9 mouse cellular contexts compared by ENCODE assay signal in genomic region chr1:37903178-37903577, GRCm38 (mm10). TPM values are rescaled to one million over a fixed set of nuclear protein-coding genes. Genes with fewer than 3 reads are reported as not detected.
A peak's percentile ranks its signal among the peaks of the same experiment; 100 is the strongest.
DNase-seq lines count a peak whose midpoint lies in the region; ATAC-seq and TF ChIP-seq lines count a peak whose summit lies in the region.
"Had no signal": no experiment of that assay in that cellular context is flagged by ENCODE, and none has a peak within 500 bp of the region (broad histone marks: within the 10 kb centered on the region; RNA-seq: fewer than 3 reads in every experiment).

No protein-coding gene starts in this region.

- H3K36me3 ChIP-seq in heart, adult 2 months (ENCODE audit: control insufficient read depth, insufficient read depth, low read length) = no peaks in the 10 kb centered on the region; the same call in 1 of the 2 replicates
- peaks cover 17% of the 10 kb centered on the region for H3K36me3 ChIP-seq in heart, embryonic 10.5 days
- H3K36me3 ChIP-seq in neural tube, embryonic 15.5 days = peaks cover 14% of the 10 kb centered on the region

- no peaks in the 10 kb centered on the region; the same call in 1 of the 2 replicates for H3K4me1 ChIP-seq in heart, adult 2 months (ENCODE audit: control insufficient read depth, insufficient read depth, low read length)
- H3K4me1 ChIP-seq in heart, embryonic 10.5 days = peaks cover 9% of the 10 kb centered on the region
- no peaks in the 10 kb centered on the region for H3K4me1 ChIP-seq in neural tube, embryonic 15.5 days

- no peak for ATAC-seq in neural tube, embryonic 15.5 days (ENCODE audit: low FRiP score)

- H3K4me2 ChIP-seq in neural tube, embryonic 15.5 days = no peak overlapping the region

- DNase-seq in heart, adult 2 months = peak in 1 of 2 experiments; percentile 7
- DNase-seq in heart, embryonic 10.5 days (ENCODE audit: low spot score) = no peak
- peak; percentile 16 for DNase-seq in neural tube, embryonic 10.5 days (ENCODE audit: extremely low spot score, low spot score)
- DNase-seq in adrenal gland, postnatal 25 days = peak; percentile 8
- DNase-seq in kidney, postnatal 10 days = peak; percentile 51
- no peak for DNase-seq in thymus, postnatal 36 days
- DNase-seq in gastrocnemius, postnatal 25 days = no peak

- intact Hi-C loops in heart, adult 2 months (cut with DNase I) = loop anchor here (5.0 to 10.0 kb wide), 2 partner anchors 84 to 892 kb away; no protein-coding TSS in a partner anchor

- no peak overlapping the region for H3K9ac ChIP-seq in heart, adult 2 months (ENCODE audit: low read depth, low read length)
- H3K9ac ChIP-seq in neural tube, embryonic 15.5 days (replicated peaks) = no peak overlapping the region

- no peak overlapping the region for H3K4me3 ChIP-seq in heart, adult 2 months
- H3K4me3 ChIP-seq in heart, embryonic 10.5 days = no peak overlapping the region
- no peak overlapping the region for H3K4me3 ChIP-seq in neural tube, embryonic 15.5 days (replicated peaks)

- peak; percentile 58 for TF ChIP-seq CTCF in heart, adult 2 months (IDR thresholded peaks at IDR 0.05)

- no peak for TF ChIP-seq POLR2A in heart, adult 2 months (IDR thresholded peaks at IDR 0.05; ENCODE audit: insufficient read depth, low read depth, low read length)

- no peaks in the 10 kb centered on the region for H3K79me2 ChIP-seq in heart, adult 2 months (replicated peaks; ENCODE audit: control insufficient read depth, insufficient read depth, low read length)

- 26% methylated on average over 6 of the region's 6 CpGs for WGBS in heart, adult 2 months
- WGBS in heart, embryonic 10.5 days = 36% methylated on average over 6 of the region's 6 CpGs
- 36% methylated on average over 6 of the region's 6 CpGs for WGBS in neural tube, embryonic 15.5 days

- no peak for TF ChIP-seq EP300 in heart, adult 2 months (IDR thresholded peaks at IDR 0.05; ENCODE audit: insufficient read depth, low read depth, low read length)

- H3K9me3 ChIP-seq in heart, embryonic 10.5 days = no peaks in the 10 kb centered on the region
- H3K9me3 ChIP-seq in neural tube, embryonic 15.5 days (replicated peaks) = no peaks in the 10 kb centered on the region

- no peaks in the 10 kb centered on the region for H3K27me3 ChIP-seq in heart, adult 2 months (ENCODE audit: control insufficient read depth, insufficient read depth, low read length)
- H3K27me3 ChIP-seq in heart, embryonic 10.5 days (ENCODE audit: insufficient read depth, poor library complexity, severe bottlenecking) = no peaks in the 10 kb centered on the region
- no peaks in the 10 kb centered on the region for H3K27me3 ChIP-seq in neural tube, embryonic 15.5 days (replicated peaks)

- H3K27ac ChIP-seq in heart, adult 2 months = no peak overlapping the region
- H3K27ac ChIP-seq in heart, embryonic 10.5 days = no peak overlapping the region
- no peak overlapping the region for H3K27ac ChIP-seq in neural tube, embryonic 15.5 days (replicated peaks)

RNA-seq across cellular contexts. Expression of gene Mrpl30, which starts 12.9 kb away (rescaled TPM):
- 100 to 1,000 TPM; 374 to 447 TPM for total RNA-seq in heart, adult 2 months (2021)
- 130 and 191 TPM in 2 replicates for polyA plus RNA-seq in heart, adult 2 months (2012; rRNA removed)
- 245 and 262 TPM in 2 replicates for polyA plus RNA-seq in heart, embryonic 10.5 days (2016; fragmentation: Nextera tagmentation; extraction: Ambion mirVana)
- polyA plus RNA-seq in neural tube, embryonic 15.5 days (2015; fragmentation: Nextera tagmentation; extraction: Ambion mirVana) = 244 and 277 TPM in 2 replicates
- 181 and 191 TPM in 2 replicates for total RNA-seq in adrenal gland, postnatal 25 days (2021)
- total RNA-seq in gastrocnemius, postnatal 25 days (2021) = 100 to 1,000 TPM; 240 to 251 TPM

RNA-seq across cellular contexts. Expression of gene Mitd1, which starts 13.0 kb away (rescaled TPM):
- total RNA-seq in heart, adult 2 months (2021) = 1 to 10 TPM; 3.3 to 3.5 TPM
- polyA plus RNA-seq in heart, adult 2 months (2012; rRNA removed) = 2.3 and 4.5 TPM in 2 replicates
- polyA plus RNA-seq in heart, embryonic 10.5 days (2016; fragmentation: Nextera tagmentation; extraction: Ambion mirVana) = 11.8 and 19.7 TPM in 2 replicates
- 15.3 and 22.1 TPM in 2 replicates for polyA plus RNA-seq in neural tube, embryonic 15.5 days (2015; fragmentation: Nextera tagmentation; extraction: Ambion mirVana)
- 16.1 and 18.3 TPM in 2 replicates for total RNA-seq in adrenal gland, postnatal 25 days (2021)
- total RNA-seq in gastrocnemius, postnatal 25 days (2021) = 1 to 10 TPM; 2.5 to 3.0 TPM

RNA-seq across cellular contexts. Expression of gene Lyg2, which starts 13.1 kb away (rescaled TPM):
- not detected for total RNA-seq in heart, adult 2 months (2021)
- not detected in 2 replicates for polyA plus RNA-seq in heart, adult 2 months (2012; rRNA removed)
- not detected in 2 replicates for polyA plus RNA-seq in heart, embryonic 10.5 days (2016; fragmentation: Nextera tagmentation; extraction: Ambion mirVana)
- polyA plus RNA-seq in neural tube, embryonic 15.5 days (2015; fragmentation: Nextera tagmentation; extraction: Ambion mirVana) = not detected in 2 replicates
- not detected in 2 replicates for total RNA-seq in adrenal gland, postnatal 25 days (2021)
- total RNA-seq in gastrocnemius, postnatal 25 days (2021) = not detected
- total RNA-seq: left cerebral cortex, adult 18-20 months had no signal

RNA-seq across cellular contexts. Expression of gene Lipt1, which starts 31.6 kb away (rescaled TPM):
- total RNA-seq in heart, adult 2 months (2021) = 10 to 100 TPM; 11.6 to 13.2 TPM
- 6.8 and 6.9 TPM in 2 replicates for polyA plus RNA-seq in heart, adult 2 months (2012; rRNA removed)
- 8.2 and 8.7 TPM in 2 replicates for polyA plus RNA-seq in heart, embryonic 10.5 days (2016; fragmentation: Nextera tagmentation; extraction: Ambion mirVana)
- polyA plus RNA-seq in neural tube, embryonic 15.5 days (2015; fragmentation: Nextera tagmentation; extraction: Ambion mirVana) = 7.4 and 7.5 TPM in 2 replicates
- 10.3 and 17.2 TPM in 2 replicates for total RNA-seq in adrenal gland, postnatal 25 days (2021)
- total RNA-seq in gastrocnemius, postnatal 25 days (2021) = 1 to 10 TPM; 6.1 to 6.8 TPM

RNA-seq across cellular contexts. Expression of gene Tsga10, which starts 36.9 kb away (rescaled TPM):
- 1 to 10 TPM; 3.7 to 4.1 TPM for total RNA-seq in heart, adult 2 months (2021)
- polyA plus RNA-seq in heart, adult 2 months (2012; rRNA removed) = 0.80 and 1.6 TPM in 2 replicates
- polyA plus RNA-seq in heart, embryonic 10.5 days (2016; fragmentation: Nextera tagmentation; extraction: Ambion mirVana) = 4.1 and 4.6 TPM in 2 replicates
- 10.4 and 12.0 TPM in 2 replicates for polyA plus RNA-seq in neural tube, embryonic 15.5 days (2015; fragmentation: Nextera tagmentation; extraction: Ambion mirVana)
- 6.0 and 6.6 TPM in 2 replicates for total RNA-seq in adrenal gland, postnatal 25 days (2021)
- total RNA-seq in gastrocnemius, postnatal 25 days (2021) = 1 to 10 TPM; 3.9 to 4.0 TPM

Comparison
In these comparisons a context has a peak if more than half of its experiments do, and no peak if none do; other contexts are left out.
1. DNase-seq: peak in neural tube, embryonic 10.5 days (single experiment), adrenal gland, postnatal 25 days (single experiment) and kidney, postnatal 10 days (single experiment); none in heart, embryonic 10.5 days (single experiment), thymus, postnatal 36 days (0 of 2) and gastrocnemius, postnatal 25 days (single experiment).